Mouse (Mus musculus): ENCODE results near the gene Dcp1b.
A peak's percentile ranks its signal among the peaks of the same experiment; 100 is the strongest.

Dcp1b gene

GRCm38 (mm10) chr6:119175078-119175853, at the start of gene Dcp1b:
Gene Dcp1b, plus strand, starts transcription at chr6:119175253.
- DNase-seq = peak; percentile 89 to 91

- DNase-seq = no peak
These were observed 48.1 kb upstream of the Dcp1b start for GRCm38 (mm10) chr6:119126991-119127390.

- no peak for DNase-seq
These were observed 47.0 kb upstream of the Dcp1b start for GRCm38 (mm10) chr6:119128076-119128475.

- no peak for DNase-seq
These were observed 46.5 kb upstream of the Dcp1b start for GRCm38 (mm10) chr6:119128521-119128920.

- peak; percentile 53 to 58 for DNase-seq
These were observed 45.4 kb upstream of the Dcp1b start for GRCm38 (mm10) chr6:119129664-119130063.

- DNase-seq = no peak
These were observed 42.8 kb upstream of the Dcp1b start for GRCm38 (mm10) chr6:119132111-119132735.

- DNase-seq = no peak
These were observed 42.2 kb upstream of the Dcp1b start for GRCm38 (mm10) chr6:119132863-119133262.

GRCm38 (mm10) chr6:119137768-119138167, 37.3 kb upstream of the Dcp1b start:
- DNase-seq = no peak

GRCm38 (mm10) chr6:119139561-119139960, 35.5 kb upstream of the Dcp1b start:
- DNase-seq = no peak

GRCm38 (mm10) chr6:119145109-119145508, 29.9 kb upstream of the Dcp1b start:
- DNase-seq = no peak

GRCm38 (mm10) chr6:119165677-119166076, 9.4 kb upstream of the Dcp1b start:
- no peak for DNase-seq

- no peak for DNase-seq
These were observed 562 bp upstream of the Dcp1b start for GRCm38 (mm10) chr6:119174307-119175074.

GRCm38 (mm10) chr6:119176103-119176502, 1.1 kb downstream of the Dcp1b start:
- DNase-seq = no peak

- no peak for DNase-seq
These were observed 2.0 kb downstream of the Dcp1b start for GRCm38 (mm10) chr6:119177101-119177500.

- no peak for DNase-seq
These were observed 5.1 kb downstream of the Dcp1b start for GRCm38 (mm10) chr6:119180188-119180587.

- DNase-seq = no peak
These were observed 7.2 kb downstream of the Dcp1b start for GRCm38 (mm10) chr6:119182211-119182610.

- DNase-seq = no peak
These were observed 8.7 kb downstream of the Dcp1b start for GRCm38 (mm10) chr6:119183781-119184180.

- peak; percentile 12 to 19 for DNase-seq
These were observed 11.6 kb downstream of the Dcp1b start for GRCm38 (mm10) chr6:119186658-119187057.

- no peak for DNase-seq
These were observed 12.6 kb downstream of the Dcp1b start for GRCm38 (mm10) chr6:119187631-119188030.

GRCm38 (mm10) chr6:119191478-119191877, 16.4 kb downstream of the Dcp1b start:
- no peak for DNase-seq

- DNase-seq = no peak
These were observed 18.6 kb downstream of the Dcp1b start for GRCm38 (mm10) chr6:119193571-119194154.

- DNase-seq = no peak
These were observed 19.1 kb downstream of the Dcp1b start for GRCm38 (mm10) chr6:119194161-119194560.

GRCm38 (mm10) chr6:119194601-119195000, 19.5 kb downstream of the Dcp1b start:
- no peak for DNase-seq
